Mouse (Mus musculus) bone marrow, adult 2 months (tissue): ENCODE measurements at regions not wholly inside any gene's neighbourhood (a gene's known extent, or its start where the extent isn't known, plus 50 kb on each side); places are given as distances from the start of the nearest gene placed in this dataset.

Source experiments
- CTCF ChIP-seq: fragments of 200-500 bp; IDR thresholded peaks from 2 replicates; pipeline ENCODE4 v1.5.1; 2011; ENCODE audit warnings: low read length, control low read depth; ENCODE audit not compliant: control insufficient read depth, insufficient read depth
- POLR2A ChIP-seq: fragments of 200-500 bp; IDR thresholded peaks from 2 replicates; pipeline ENCODE4 v1.6.1; 2011; ENCODE audit warnings: low read depth, mild to moderate bottlenecking, control low read depth, low read length, borderline replicate concordance; ENCODE audit not compliant: control insufficient read depth

DNA sequence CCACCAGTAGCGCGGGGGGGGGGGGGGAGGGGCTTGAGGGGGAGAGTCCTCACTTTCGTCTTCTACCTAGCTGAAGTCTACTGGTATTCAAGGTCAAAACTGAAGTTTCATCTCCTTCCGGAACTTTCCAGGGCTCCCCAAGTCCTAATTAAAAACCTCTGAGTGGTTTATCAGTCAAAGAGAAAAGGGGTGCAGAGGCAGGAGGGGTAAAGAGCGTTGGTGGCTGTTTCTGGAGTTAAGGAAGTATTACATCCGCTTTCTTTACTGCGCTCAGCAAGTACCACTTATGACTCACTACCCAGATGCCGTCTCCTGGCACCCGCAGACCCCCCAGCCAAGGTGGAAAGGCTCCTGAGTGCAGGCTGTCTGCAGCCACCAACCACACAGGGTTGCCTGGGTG lies 77.9 kb upstream of the Foxn3 start:
- no peak for TF ChIP-seq POLR2A
- no peak for TF ChIP-seq CTCF
